Mouse (Mus musculus) embryonic fibroblast, embryonic 13.5 days (primary cell): ENCODE results near the gene Polr2f.

Source experiments
- CTCF ChIP-seq: IDR thresholded peaks from 2 replicates; pipeline ENCODE4 v1.5.1; 2011; ENCODE audit warnings: mild to moderate bottlenecking, control low read depth, low read length, moderate library complexity, borderline replicate concordance; ENCODE audit not compliant: insufficient read depth
- POLR2A ChIP-seq: IDR thresholded peaks from 2 replicates; pipeline ENCODE4 v1.6.1; 2011; ENCODE audit warnings: low read depth, mild to moderate bottlenecking, control low read depth, low read length, moderate library complexity

GRCm38 (mm10) chr15:79176905-79177304 is 36.1 kb downstream of the Polr2f start:
- TF ChIP-seq CTCF = no peak
- no peak for TF ChIP-seq POLR2A
